Mouse (Mus musculus) MEL (cell line): ENCODE measurements around the gene Eapp. TPM values are rescaled to one million over a fixed set of nuclear protein-coding genes. Genes with fewer than 3 reads are reported as not detected.

Experiments used
- DNase-seq: peaks from one replicate; pipeline ENCODE4 v3.0.0; 2011; ENCODE audit warnings: low read depth, low spot score
- H3K27ac ChIP-seq: 2 replicates; pipeline ENCODE4 v1.5.1; 2012; ENCODE audit warnings: low read depth, mild to moderate bottlenecking, control low read depth, low read length, moderate library complexity; ENCODE audit not compliant: control insufficient read depth
- H3K27me3 ChIP-seq, 2 experiments: fragments of 150-350 bp in 1 of 2; sonication (generic) in 1 of 2; 2 replicates each; pipeline ENCODE4 v1.6.1; 2012; ENCODE audit warnings: low read length in 2 of 2, mild to moderate bottlenecking in 2 of 2, improper control_type of control experiment in 1 of 2, moderate library complexity in 1 of 2; ENCODE audit not compliant: insufficient read depth in 2 of 2, control insufficient read depth in 1 of 2
- H3K36me3 ChIP-seq, 2 experiments: 2 replicates each; pipeline ENCODE4 v1.6.1; 2012 to 2014; ENCODE audit warnings: low read length in 2 of 2, improper control_type of control experiment in 1 of 2, inconsistent platforms in 1 of 2, mild to moderate bottlenecking in 1 of 2; ENCODE audit not compliant: insufficient read depth in 2 of 2, control insufficient read depth in 1 of 2
- H3K4me1 ChIP-seq, 2 experiments: fragments of 150-350 bp in 1 of 2; sonication (generic) in 1 of 2; 2 replicates each; pipeline ENCODE4 v1.6.1; 2012; ENCODE audit warnings: low read length in 2 of 2, improper control_type of control experiment in 1 of 2, mild to moderate bottlenecking in 1 of 2; ENCODE audit not compliant: insufficient read depth in 2 of 2, control insufficient read depth in 1 of 2
- H3K4me3 ChIP-seq, 2 experiments: fragments of 150-350 bp in 1 of 2; sonication (generic) in 1 of 2; 2 replicates each; pipeline ENCODE4 v1.5.1; 2012; ENCODE audit warnings: low read depth in 2 of 2, low read length in 2 of 2, mild to moderate bottlenecking in 2 of 2, moderate library complexity in 2 of 2, control low read depth in 1 of 2, improper control_type of control experiment in 1 of 2; ENCODE audit not compliant: control insufficient read depth in 1 of 2, insufficient read depth in 1 of 2
- H3K79me2 ChIP-seq: 2 replicates; pipeline ENCODE4 v1.6.1; 2012; ENCODE audit warnings: mild to moderate bottlenecking, low read length, moderate library complexity; ENCODE audit not compliant: control insufficient read depth, poor library complexity, insufficient read depth
- H3K9ac ChIP-seq: 2 replicates; pipeline ENCODE4 v1.6.1; 2012; ENCODE audit warnings: low read depth, mild to moderate bottlenecking, control low read depth, low read length, moderate library complexity; ENCODE audit not compliant: control insufficient read depth, poor library complexity, severe bottlenecking
- H3K9me3 ChIP-seq: fragments of 150-350 bp; sonication (generic); replicated peaks from 2 replicates; pipeline ENCODE4 v1.6.1; 2012; ENCODE audit warnings: mild to moderate bottlenecking, low read length, improper control_type of control experiment, moderate library complexity; ENCODE audit not compliant: insufficient read depth
- CHD1 ChIP-seq: IDR thresholded peaks from 2 replicates; pipeline ENCODE4 v1.6.1; 2012; ENCODE audit warnings: low read depth, mild to moderate bottlenecking, inconsistent platforms, low read length, improper control_type of control experiment
- E2F4 ChIP-seq: IDR thresholded peaks from 2 replicates; pipeline ENCODE4 v1.6.1; 2011; ENCODE audit warnings: low read depth, low read length, improper control_type of control experiment, borderline replicate concordance
- EP300 ChIP-seq, 2 experiments: IDR thresholded peaks; 2 replicates each; pipeline ENCODE4 v1.6.1; 2011; ENCODE audit warnings: improper control_type of control experiment in 2 of 2, low read length in 2 of 2, low read depth in 1 of 2, mild to moderate bottlenecking in 1 of 2
- ETS1 ChIP-seq: IDR thresholded peaks from 2 replicates; pipeline ENCODE4 v1.6.1; 2012; ENCODE audit warnings: low read depth, mild to moderate bottlenecking, inconsistent platforms, low read length, improper control_type of control experiment, moderate library complexity
- GATA1 ChIP-seq: IDR thresholded peaks from 2 replicates; pipeline ENCODE4 v1.6.1; 2011; ENCODE audit warnings: low read depth, low read length, improper control_type of control experiment
- HCFC1 ChIP-seq: IDR thresholded peaks from 2 replicates; pipeline ENCODE4 v1.6.1; 2012; ENCODE audit warnings: low read depth, mild to moderate bottlenecking, inconsistent platforms, low read length, improper control_type of control experiment, moderate library complexity
- JUND ChIP-seq: IDR thresholded peaks from 2 replicates; pipeline ENCODE4 v1.6.1; 2011; ENCODE audit warnings: low read depth, mild to moderate bottlenecking, improper control_type of control experiment, low read length
- MAFK ChIP-seq: IDR thresholded peaks from 2 replicates; pipeline ENCODE4 v1.6.1; 2011; ENCODE audit warnings: low read depth, mild to moderate bottlenecking, low read length, improper control_type of control experiment, borderline replicate concordance
- MXI1 ChIP-seq: IDR thresholded peaks from 2 replicates; pipeline ENCODE4 v1.6.1; 2011; ENCODE audit warnings: mild to moderate bottlenecking, low read depth, low read length, improper control_type of control experiment
- MYB ChIP-seq: IDR thresholded peaks from 2 replicates; pipeline ENCODE4 v1.6.1; 2011; ENCODE audit warnings: mild to moderate bottlenecking, low read depth, low read length, improper control_type of control experiment
- MYC ChIP-seq: IDR thresholded peaks from 2 replicates; pipeline ENCODE4 v1.6.1; 2011; ENCODE audit warnings: low read depth, mild to moderate bottlenecking, low read length, improper control_type of control experiment, moderate library complexity
- NELFE ChIP-seq: IDR thresholded peaks from 2 replicates; pipeline ENCODE4 v1.6.1; 2011; ENCODE audit warnings: low read depth, low read length, improper control_type of control experiment
- POLR2A ChIP-seq, 2 experiments: IDR thresholded peaks; 2 replicates each; pipeline ENCODE4 v1.6.1; 2011 to 2012; ENCODE audit warnings: low read length in 2 of 2, mild to moderate bottlenecking in 2 of 2, control low read depth in 1 of 2, improper control_type of control experiment in 1 of 2, low read depth in 1 of 2, moderate library complexity in 1 of 2; ENCODE audit not compliant: control insufficient read depth in 1 of 2, insufficient read depth in 1 of 2, poor library complexity in 1 of 2
- POLR2AphosphoS2 ChIP-seq: IDR thresholded peaks from 2 replicates; pipeline ENCODE4 v1.6.1; 2011; ENCODE audit warnings: low read length, improper control_type of control experiment
- POLR2AphosphoS5 ChIP-seq: IDR thresholded peaks from 2 replicates; pipeline ENCODE4 v1.6.1; 2012; ENCODE audit warnings: low read depth, borderline replicate concordance, mild to moderate bottlenecking, inconsistent platforms, low read length, moderate library complexity, mixed read lengths
- RCOR1 ChIP-seq: IDR thresholded peaks from 2 replicates; pipeline ENCODE4 v1.6.1; 2012; ENCODE audit warnings: low read depth, mild to moderate bottlenecking, inconsistent platforms, low read length, improper control_type of control experiment
- SIN3A ChIP-seq: IDR thresholded peaks from 2 replicates; pipeline ENCODE4 v1.6.1; 2012; ENCODE audit warnings: low read length, improper control_type of control experiment, inconsistent platforms
- TAL1 ChIP-seq: IDR thresholded peaks from 2 replicates; pipeline ENCODE4 v1.6.1; 2012; ENCODE audit warnings: mild to moderate bottlenecking, inconsistent platforms, low read length, moderate library complexity, mixed read lengths
- TBP ChIP-seq: IDR thresholded peaks from 2 replicates; pipeline ENCODE4 v1.8.0; 2011; ENCODE audit warnings: low read depth, low read length, improper control_type of control experiment
- TCF12 ChIP-seq: IDR thresholded peaks from 2 replicates; pipeline ENCODE4 v1.6.1; 2014; ENCODE audit warnings: low read depth, mild to moderate bottlenecking, inconsistent platforms, low read length, improper control_type of control experiment, moderate library complexity
- USF1 ChIP-seq: IDR thresholded peaks from 2 replicates; pipeline ENCODE4 v1.6.1; 2014; ENCODE audit warnings: low read depth, mild to moderate bottlenecking, inconsistent platforms, low read length, improper control_type of control experiment, moderate library complexity
- ZKSCAN1 ChIP-seq: IDR thresholded peaks from 2 replicates; pipeline ENCODE4 v1.6.1; 2012; ENCODE audit warnings: low read depth, mild to moderate bottlenecking, inconsistent platforms, low read length, improper control_type of control experiment, moderate library complexity
- ZMIZ1 ChIP-seq: IDR thresholded peaks from 2 replicates; pipeline ENCODE4 v1.6.1; 2012; ENCODE audit warnings: low read depth, mild to moderate bottlenecking, inconsistent platforms, low read length, improper control_type of control experiment, moderate library complexity
- ZNF384 ChIP-seq: IDR thresholded peaks from 2 replicates; pipeline ENCODE4 v1.6.1; 2012; ENCODE audit warnings: low read depth, mild to moderate bottlenecking, inconsistent platforms, low read length, improper control_type of control experiment
- polyA plus RNA-seq, 2 experiments: library from polyadenylated mRNA; stranded (reverse) in 1 of 2; unstranded in 1 of 2; fragments of >175 nt in 1 of 2; fragments of >200 nt in 1 of 2; gene quantifications; 2 replicates each; pipeline versions ENCODE4 v1.2.1 to v1.2.4; 2012; ENCODE audit warnings: low replicate concordance in 2 of 2, low read depth in 1 of 2; ENCODE audit not compliant: insufficient read length in 2 of 2, insufficient read depth in 1 of 2, missing spikeins in 1 of 2
- total RNA-seq: library from RNA; depleted of rRNA; stranded (reverse); fragments of 300-350 nt; gene quantifications from 2 replicates; pipeline ENCODE4 v1.2.3, GENCODE M21; 2012

The Eapp gene
- total and polyA plus RNA-seq, 3 experiments, result 50.4 to 50.7 TPM; not detected in 1

- Histone ChIP-seq H3K79me2 (peaks cover 5% of the 10 kb centered on the region), H3K4me3 (peak overlapping the region; percentile 11 to 31; a peak in 3 of 4 replicates), H3K4me1 (peaks cover 3 to 10% of the 10 kb centered on the region in 2 experiments; a peak in 3 of 4 replicates), H3K9ac (no peak overlapping the region), H3K9me3 (no peaks in the 10 kb centered on the region), H3K27me3 (no peaks in the 10 kb centered on the region), H3K36me3 (peaks cover 0 to 3% of the 10 kb centered on the region in 2 experiments; a peak in 2 of 4 replicates), H3K27ac (no peak overlapping the region)
- DNase-seq, result peak; percentile 75
- TF ChIP-seq EP300 (IDR thresholded peaks at IDR 0.05; ENCODE audit: low read depth in 1 of 2, low read length in 2 of 2) (peak in 1 of 2 experiments; percentile 35; a peak in 2 of 4 replicates), MXI1 (no peak), TAL1 (peak; percentile 65), USF1 (no peak), ZKSCAN1 (no peak), GATA1 (peak; percentile 47; the same call in 1 of the 2 replicates), TCF12 (peak; percentile 47), MYC (no peak), RCOR1 (0 out of 2 replicates have a peak, but pooled peaks have one; percentile 24)
Measured at GRCm38 (mm10) chr12:54699394-54699793, 3.7 kb upstream of the Eapp start.

DNA sequence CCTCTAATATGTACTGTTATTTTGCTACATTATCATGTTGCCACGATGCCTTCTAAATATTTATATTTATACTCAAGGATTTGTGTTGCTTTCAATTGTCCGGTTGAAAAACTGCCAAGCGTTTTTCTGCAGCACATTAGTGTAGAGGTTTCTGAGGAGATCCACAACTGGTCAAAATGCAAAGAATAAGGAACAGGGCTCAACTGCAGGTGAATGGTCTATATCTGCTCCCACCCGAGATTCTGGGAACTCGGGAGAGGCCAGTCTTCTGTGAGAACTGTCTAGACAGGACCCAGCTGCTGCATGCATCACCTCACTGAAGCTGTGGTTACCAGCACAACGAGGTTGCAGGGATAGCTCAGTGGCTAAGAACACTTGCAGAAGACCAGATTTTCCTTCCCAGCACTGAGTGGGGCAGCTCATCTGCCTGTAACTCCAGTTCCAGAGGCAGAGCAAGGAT is 2.1 kb upstream of the Eapp start:
- no peak overlapping the region for H3K4me3 ChIP-seq
- no peak for DNase-seq
- H3K9me3 ChIP-seq, result no peaks in the 10 kb centered on the region
- TF ChIP-seq POLR2A (IDR thresholded peaks at IDR 0.05; ENCODE audit: control insufficient read depth in 1 of 2, insufficient read depth in 1 of 2, low read depth in 1 of 2, low read length in 2 of 2, poor library complexity in 1 of 2), result peak in 1 of 2 experiments; percentile 50; a peak in 1 of 4 replicates
- no peak for TF ChIP-seq POLR2AphosphoS5
- H3K4me1 ChIP-seq, result peaks cover 3 to 13% of the 10 kb centered on the region in 2 experiments; a peak in 3 of 4 replicates
- peaks cover 0 to 9% of the 10 kb centered on the region in 2 experiments; a peak in 2 of 4 replicates for H3K36me3 ChIP-seq
- H3K79me2 ChIP-seq, result peaks cover 9% of the 10 kb centered on the region
- H3K9ac ChIP-seq, result peak overlapping the region; percentile 17
- H3K27ac ChIP-seq, result 0 out of 2 replicates have a peak overlapping the region, but pooled peaks have one; percentile 3
- H3K27me3 ChIP-seq, result no peaks in the 10 kb centered on the region

- Histone ChIP-seq H3K27ac (0 out of 2 replicates have a peak overlapping the region, but pooled peaks have one; percentile 3), H3K9ac (no peak overlapping the region), H3K9me3 (no peaks in the 10 kb centered on the region), H3K27me3 (no peaks in the 10 kb centered on the region), H3K4me1 (peaks cover 3 to 13% of the 10 kb centered on the region in 2 experiments; a peak in 3 of 4 replicates), H3K36me3 (peaks cover 0 to 11% of the 10 kb centered on the region in 2 experiments; a peak in 2 of 4 replicates), H3K79me2 (peaks cover 9% of the 10 kb centered on the region), H3K4me3 (no peak overlapping the region)
- DNase-seq, result peak; percentile 95
- peak; percentile 97 for TF ChIP-seq TBP
- no peak for TF ChIP-seq JUND
- TF ChIP-seq ETS1, result peak; percentile 91
- peak; percentile 26; the same call in 1 of the 2 replicates for TF ChIP-seq MAFK
- TF ChIP-seq MYB, result peak; percentile 71
- peak; percentile 60 for TF ChIP-seq SIN3A
- TF ChIP-seq POLR2A (IDR thresholded peaks at IDR 0.05; ENCODE audit: control insufficient read depth in 1 of 2, insufficient read depth in 1 of 2, low read depth in 1 of 2, low read length in 2 of 2, poor library complexity in 1 of 2), result peak; percentile 93 to 99
- peak; percentile 71 for TF ChIP-seq HCFC1
- TF ChIP-seq ZNF384, result peak; percentile 68
- no peak for TF ChIP-seq E2F4
- peak; percentile 65; the same call in 1 of the 2 replicates for TF ChIP-seq NELFE
- no peak for TF ChIP-seq ZKSCAN1
- no peak for TF ChIP-seq CHD1
- peak; percentile 99 for TF ChIP-seq ZMIZ1
- TF ChIP-seq RCOR1, result no peak; the same call in 1 of the 2 replicates
- peak; percentile 100 for TF ChIP-seq POLR2AphosphoS2
- peak; percentile 96 for TF ChIP-seq POLR2AphosphoS5
Measured at GRCm38 (mm10) chr12:54697003-54697597, 1.4 kb upstream of the Eapp start.
